Mouse (Mus musculus) T-helper 1 cell (primary cell): ENCODE measurements around the gene Ikzf2.

Source experiments
- in situ Hi-C: fragments of 300-600 bp; cut with MboI, MseI; formaldehyde crosslinking; loops from one replicate; pipeline ENCODE4 v1.15.1; 2025; ENCODE audit warnings: high pct_unique_total_duplicates

The Ikzf2 gene

DNA sequence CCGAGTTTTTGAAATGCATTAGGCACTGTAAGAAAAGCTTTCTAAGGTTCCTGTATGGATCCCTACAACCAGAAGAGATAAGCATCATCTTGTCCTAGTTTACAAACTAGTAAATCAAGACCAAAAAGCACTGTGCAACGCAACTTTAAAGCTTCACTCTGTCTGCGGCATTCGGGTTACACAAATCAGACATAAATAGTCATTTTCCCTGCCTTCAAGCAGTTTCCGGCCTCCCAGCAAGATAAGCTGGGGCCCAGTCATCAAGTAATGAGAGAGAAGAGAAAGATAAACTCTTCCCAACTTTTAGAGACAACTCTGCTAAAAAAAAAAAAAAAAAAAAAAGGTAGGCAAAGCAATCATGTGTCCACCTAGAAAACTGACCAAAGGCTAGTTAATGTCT lies 19.6 kb downstream of the Ikzf2 start:
- in situ Hi-C loops = no loop called here

DNA sequence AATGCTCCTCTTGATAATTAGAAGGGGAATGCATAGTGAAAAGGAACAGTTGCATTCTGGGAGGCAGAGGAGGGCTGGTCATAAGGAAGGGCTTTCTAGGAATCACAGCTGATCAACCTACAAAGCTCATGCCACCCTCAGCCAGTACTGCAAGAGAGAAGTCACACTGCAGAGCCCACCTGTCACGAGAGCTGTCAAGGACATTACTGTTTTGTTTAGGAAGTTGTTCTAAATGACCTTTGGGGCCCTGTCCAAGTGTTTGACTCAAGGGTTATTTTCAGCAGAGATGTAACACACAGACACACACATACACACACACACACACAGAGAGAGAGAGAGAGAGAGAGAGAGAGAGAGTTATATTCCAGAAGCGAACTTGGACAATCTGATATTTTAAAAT lies 27.3 kb downstream of the Ikzf2 start:
- in situ Hi-C loops = no loop called here

DNA sequence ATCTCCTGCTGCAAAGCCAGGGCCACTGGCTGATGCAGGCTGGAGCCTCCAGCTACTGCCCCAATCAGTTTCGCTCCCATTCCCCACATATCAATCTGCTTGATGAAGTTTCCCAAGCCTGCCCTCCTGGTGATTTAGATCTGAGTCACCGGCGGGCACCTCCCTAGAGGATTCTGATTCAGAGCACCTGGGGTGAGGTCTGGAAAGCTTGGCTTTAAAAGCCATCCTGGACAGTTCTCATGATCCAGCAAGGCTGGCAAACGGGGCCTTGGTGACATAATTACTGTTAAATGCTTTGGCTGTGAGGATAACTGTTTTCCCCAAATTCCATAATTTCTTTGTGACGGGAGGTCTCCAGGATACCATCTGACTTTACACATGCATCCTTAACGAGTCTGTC lies 29.0 kb downstream of the Ikzf2 start:
- in situ Hi-C loops = no loop called here

DNA sequence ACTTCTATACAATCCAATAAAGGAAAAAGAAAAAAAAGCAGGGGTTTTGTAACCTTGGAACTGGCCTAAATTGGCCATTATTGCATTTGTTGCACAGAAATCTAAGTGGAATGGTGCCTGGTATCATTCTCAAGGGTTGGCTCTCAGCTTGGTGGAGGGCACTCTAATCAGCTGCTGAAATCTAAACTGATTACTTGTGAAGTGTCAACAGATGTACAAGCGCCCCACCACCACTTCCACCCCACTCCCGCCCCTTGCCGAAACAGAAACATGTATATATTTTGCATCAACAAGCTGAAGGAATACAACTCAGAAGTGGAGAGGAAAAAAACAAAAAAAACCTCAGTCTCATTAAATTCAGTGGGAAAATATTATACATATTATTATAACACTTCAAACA lies 29.6 kb downstream of the Ikzf2 start:
- in situ Hi-C loops = no loop called here

DNA sequence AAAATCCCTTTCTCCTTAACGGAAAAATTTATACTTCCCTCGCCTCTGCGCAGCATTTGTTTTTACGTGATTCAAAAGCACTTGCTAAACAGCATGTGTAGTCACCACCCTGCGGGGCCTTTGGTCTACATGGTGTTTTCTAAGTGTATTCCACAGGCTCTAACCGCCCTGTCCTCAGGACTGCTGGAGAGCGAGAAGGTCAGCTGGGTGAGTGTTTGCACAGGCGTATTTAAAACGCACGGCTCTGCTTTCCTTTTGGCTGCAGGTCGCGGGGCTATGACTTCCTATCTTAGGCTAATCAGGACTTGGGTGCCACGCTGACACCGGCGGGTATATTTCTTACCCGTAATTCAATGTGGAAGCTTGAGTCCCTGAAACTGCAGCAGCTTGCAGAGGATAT lies 30.1 kb downstream of the Ikzf2 start:
- in situ Hi-C loops = no loop called here

DNA sequence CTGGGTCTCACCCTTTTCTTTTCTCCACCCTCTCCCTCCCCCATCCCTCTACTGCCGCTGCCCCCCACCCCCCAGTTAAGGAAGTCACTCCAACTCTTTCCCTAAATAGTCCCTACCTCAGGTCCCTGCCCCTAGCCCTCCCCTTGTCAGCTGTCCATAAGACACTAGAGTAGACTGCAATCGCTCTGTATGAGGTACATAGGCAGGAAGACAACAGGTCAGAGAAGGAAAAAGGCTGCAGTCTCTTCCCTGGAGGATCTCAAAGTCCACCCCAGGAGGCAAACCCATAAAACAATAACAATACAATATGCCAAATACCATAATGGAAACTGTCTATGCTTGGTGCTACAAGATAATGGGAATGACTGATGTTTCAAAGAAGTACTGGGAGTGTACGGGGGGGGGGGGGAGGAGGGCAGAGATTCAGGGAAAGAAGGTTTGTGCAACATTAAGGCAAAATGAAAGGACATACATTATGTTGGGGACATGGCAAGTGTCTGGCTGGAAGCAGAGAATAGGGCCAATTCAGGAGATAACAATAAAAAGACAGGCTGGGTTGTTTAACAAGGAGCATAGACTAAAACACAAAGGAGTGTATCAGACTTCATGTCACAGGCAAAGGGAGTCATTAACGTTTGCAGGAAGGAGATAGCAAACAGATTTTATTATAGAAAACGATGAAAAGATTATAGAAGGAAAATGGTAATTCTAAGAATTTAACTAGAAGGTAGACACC lies 30.8 kb downstream of the Ikzf2 start:
- in situ Hi-C loops = no loop called here

DNA sequence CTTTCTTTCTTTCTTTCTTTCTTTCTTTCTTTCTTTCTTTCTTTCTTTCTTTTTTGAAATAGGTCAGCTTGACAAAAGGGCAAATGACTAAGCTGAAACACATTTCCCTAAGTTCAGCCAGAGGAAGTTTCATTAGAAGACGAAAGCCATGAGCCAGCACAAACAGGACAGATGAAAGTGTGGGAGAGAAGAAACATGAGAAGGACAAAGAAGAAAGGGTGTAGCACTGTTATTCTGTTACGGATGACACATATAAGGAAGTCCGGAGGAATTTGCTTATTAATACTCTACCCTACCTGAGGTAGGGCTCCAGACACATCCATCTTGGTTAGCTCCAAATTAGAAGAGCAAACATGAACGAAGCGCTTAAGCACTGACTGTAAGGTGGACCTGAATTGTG lies 31.7 kb downstream of the Ikzf2 start:
- in situ Hi-C loops = no loop called here

DNA sequence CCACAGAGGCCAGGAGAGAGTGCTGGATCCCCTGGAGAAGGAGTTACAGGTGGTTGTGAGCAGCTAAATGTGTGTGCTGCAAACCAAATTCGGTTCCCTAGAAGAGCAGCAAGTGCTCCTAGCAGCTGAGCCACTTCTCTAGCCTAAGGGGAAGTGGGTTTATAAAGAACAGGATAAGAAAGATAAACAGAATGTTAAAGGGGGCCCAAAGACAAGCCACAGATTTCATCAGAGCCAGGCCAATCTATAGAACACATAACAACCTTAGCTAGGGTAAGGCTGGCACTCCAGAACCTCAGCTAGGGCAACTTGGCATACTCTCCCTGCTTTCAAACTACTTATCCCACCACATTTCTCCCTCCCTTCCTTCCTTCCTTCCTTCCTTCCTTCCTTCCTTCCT lies 32.1 kb downstream of the Ikzf2 start:
- in situ Hi-C loops = no loop called here

DNA sequence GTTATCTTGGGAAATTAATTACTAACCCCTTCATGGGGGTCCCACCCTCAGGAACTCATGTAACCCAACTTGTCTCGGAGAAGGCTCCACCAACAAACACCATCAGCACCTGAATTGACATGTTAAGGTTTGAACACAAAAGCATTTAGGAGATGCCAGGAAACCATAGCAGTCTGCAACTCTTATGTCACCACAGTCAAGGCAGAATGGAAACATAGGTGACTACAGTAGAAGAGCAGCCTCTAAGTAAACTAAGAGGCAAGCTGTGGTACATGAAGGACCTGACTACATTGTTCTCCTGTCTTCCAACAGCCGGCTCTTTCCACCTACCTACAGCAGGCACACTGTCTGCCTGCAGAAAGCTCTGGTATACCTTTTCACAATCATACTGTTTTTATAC lies 33.6 kb downstream of the Ikzf2 start:
- in situ Hi-C loops = no loop called here

DNA sequence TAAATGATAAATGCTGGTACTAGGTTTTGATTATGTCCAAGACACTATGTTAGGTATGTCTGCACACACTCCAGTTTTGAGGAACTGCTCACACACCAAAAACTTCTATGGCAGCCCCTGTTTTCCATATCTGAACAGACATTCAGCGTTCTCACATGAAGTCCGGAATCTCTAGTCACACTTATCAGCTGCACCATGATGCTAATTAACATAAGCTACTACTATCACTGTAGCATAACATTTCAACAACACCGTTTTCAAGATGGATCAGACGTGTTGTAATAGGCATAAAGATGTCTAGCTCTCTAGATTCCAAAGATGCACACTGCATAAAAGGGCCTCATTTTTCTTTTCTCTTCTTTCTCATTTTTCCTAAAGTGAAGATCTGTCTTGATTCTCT lies 43.9 kb downstream of the Ikzf2 start:
- in situ Hi-C loops = no loop called here

DNA sequence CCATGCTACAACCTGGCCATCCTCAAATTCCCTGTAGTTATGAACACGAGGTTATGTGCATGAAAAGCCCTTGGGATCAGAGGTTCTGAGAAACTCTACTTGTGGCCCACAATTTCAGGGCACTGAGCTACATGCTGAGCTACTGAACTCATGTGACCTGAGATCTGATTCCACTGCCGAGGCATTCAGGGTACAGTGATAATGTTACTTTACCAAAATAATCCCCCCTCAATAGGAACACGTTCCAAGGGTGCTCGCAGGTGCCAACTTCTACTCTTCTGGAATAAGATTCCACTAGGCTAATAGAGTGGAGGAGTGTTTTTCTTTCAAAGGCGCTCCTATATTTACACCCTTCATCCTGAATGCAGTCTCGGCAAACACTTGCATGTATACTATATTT lies 45.1 kb downstream of the Ikzf2 start:
- in situ Hi-C loops = no loop called here

DNA sequence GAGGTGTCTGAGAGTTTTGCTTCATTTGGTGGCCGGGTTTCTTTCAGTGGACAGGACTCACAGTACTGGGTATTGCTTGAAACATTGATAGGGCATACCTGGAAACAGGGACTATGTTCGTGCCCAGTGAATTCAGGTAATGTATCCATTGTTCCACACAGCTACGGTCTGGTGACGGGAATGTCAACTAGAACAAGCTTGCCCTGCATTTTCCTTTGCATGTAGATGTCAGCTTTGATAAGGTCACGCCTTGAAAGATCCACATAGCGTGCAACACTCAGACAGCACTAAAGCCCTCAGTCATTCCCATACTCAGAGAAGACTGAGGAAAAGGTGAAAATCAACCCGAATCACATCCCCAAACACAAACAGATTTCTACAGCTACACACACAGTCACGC lies 48.7 kb downstream of the Ikzf2 start:
- in situ Hi-C loops = no loop called here

DNA sequence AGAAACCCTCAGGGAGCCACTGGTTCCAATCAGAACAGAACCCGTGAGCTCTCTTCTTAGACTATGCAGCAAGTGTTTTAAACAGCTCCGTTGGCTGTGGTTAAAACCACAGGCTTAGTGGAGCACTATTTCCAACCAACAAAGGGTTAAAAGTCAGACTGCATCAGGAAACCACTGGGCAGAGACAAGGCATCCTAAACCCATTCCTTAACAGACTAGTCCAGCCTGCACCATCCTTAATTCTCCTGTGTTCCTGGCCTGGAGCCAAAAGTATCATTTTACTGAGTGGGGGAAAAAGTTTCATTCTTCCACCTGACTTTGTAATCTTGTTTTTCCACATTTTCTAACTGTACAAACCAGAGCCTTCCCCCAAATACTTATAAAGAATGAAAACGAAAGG lies 49.1 kb downstream of the Ikzf2 start:
- in situ Hi-C loops = no loop called here

DNA sequence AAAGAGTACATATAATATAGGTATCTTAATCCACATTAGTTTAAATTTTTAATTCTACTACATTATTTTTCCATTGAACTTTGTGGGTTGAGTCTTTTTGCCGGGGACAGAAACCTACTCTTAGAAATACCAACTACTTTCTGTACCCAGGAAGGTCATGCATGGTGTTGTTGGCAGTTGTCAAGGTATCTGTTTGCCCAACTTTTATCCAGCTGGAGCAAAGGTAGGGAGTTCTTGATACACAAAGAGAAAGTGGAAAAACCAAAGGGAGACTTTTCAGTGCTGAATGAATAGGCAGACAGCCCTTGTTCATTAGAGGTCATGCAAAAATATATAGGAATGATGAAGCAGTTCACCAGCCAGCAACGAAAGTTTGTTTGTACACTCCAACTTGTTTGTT lies 52.8 kb downstream of the Ikzf2 start:
- in situ Hi-C loops = no loop called here

DNA sequence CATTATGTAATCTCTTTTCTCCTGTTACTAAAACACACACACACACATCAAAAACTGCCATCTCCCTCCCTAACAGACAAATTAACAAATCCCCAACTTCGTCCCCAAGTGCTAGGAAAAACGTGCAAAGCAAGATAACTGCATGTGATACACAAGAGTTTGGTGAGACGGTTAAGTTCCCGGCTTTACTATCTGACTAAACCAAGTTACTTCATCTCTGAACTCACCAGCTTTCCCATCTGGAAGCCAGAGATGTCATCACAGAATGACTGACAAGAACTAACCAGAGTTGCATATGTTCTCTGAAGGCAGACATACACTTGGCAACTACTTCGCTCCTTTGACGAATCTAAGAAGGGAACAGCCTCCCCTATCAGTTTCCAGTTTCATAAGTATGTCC lies 56.5 kb downstream of the Ikzf2 start:
- in situ Hi-C loops = no loop called here

DNA sequence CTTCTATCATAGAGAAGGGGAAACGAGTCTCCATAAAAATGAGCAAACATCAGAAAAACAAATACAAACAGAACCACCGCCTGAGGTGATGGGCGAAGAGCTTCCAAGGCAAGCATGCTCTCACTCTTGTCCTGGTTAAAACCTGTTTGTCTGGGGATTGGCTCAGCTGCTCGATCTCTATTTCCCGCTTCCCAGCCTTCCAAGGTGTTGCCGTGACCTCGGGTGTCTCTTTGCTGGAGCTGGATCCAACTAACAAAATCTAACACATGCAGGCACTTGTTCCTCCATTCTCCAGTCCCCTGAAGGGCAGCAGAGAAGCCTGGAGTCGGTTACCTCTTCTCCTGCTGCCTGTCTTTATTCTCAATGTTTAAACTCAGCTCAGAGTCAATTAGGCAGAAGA lies 57.5 kb downstream of the Ikzf2 start:
- in situ Hi-C loops = loop anchor here (10.0 kb wide), 1 partner anchor 915 kb away; no protein-coding TSS in a partner anchor

DNA sequence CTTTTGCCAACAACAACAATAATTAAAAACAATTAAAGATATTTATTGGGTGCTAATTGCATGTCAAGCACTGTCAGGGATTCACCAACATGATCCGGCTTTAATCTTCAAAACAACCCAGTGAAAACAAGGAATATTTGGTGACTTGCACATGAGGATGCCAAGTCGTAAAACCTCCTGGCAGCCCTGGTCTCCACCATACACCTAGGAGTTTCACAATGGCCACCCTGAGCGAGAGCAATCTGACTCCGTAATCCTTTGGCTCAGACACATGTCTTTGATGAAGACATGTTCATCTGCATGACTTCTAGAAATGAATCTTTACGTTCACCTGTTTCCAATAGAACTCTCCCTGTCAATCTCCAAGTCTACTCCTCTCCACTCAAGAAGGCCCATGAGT lies 75.0 kb downstream of the Ikzf2 start:
- in situ Hi-C loops = no loop called here

DNA sequence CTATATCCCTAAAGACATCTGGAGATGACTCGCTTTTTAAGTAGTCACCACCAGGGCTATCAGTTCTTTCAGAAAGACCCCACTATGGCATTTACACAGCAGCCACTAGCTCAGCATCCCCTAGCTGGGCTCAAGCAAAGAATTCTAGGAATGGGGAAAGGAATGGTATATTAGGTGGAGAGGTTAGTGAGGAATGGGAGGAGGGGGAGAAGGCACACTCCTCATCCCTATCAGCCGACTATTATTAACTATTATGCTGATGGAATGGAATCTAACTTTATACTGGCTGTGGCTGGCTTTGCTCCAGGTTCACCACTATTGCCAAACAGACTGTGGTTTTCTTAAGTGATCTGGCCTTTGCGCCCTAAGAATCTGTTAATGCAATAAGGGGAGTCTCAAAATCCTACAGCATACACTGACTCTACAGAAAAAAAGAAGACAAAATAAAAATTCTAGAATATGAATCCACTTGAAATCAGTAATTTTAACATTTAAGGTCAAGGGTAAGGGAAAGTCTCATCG lies 75.8 kb downstream of the Ikzf2 start:
- in situ Hi-C loops = no loop called here

DNA sequence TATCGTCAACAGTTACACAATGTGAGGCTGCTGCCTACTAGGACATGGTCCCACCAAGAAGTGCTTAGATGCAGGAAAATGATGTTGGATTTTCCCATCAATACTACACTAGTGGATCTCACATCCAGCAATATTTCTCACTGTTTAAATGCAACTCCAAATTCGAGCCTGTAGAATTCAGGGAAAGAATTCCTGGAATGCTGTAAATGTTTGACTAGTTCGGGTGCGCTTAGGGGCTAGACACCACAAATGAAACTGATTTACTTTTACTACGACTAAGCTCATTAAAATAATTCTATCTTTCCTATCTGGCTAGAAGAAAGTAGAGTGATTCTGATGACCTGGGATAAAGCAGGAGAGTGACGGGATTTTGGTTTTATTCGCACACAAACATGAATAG lies 76.3 kb downstream of the Ikzf2 start:
- in situ Hi-C loops = no loop called here

DNA sequence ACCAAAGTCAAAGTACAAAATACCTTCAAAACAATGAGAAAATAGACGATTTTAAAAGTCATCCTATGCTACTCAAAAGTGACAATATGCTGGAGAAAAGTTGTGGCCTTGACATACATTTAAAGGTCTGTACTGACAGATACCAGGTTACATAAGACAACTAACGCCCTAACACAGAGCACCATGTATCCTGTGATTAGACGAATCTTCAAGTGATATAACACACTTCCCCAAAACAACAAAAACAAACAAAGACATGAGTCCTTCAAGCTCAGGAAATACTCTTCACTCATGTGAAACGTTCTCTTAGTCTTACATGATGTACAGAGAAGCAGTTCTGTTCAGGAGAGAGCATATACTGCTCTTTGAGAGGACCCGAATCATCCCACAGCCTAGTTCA lies 78.2 kb downstream of the Ikzf2 start:
- in situ Hi-C loops = no loop called here

DNA sequence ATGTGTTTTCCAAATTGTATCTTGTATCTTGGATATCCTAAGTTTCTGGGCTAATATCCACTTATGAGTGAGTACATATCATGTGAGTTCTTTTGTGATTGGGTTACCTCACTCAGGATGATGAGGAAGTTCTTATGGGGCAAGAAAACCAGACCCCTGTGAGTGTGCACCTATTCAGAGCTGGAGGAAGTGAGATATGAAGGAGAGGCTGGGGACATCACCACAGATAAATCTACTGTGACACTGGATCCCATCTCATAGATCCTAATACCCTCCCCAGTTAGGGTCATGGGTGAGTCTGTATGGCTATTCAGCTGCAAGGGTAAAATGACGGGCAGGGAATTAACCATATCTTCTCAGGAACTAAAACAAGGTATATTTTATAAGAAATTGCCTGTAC lies 80.2 kb downstream of the Ikzf2 start:
- in situ Hi-C loops = no loop called here

DNA sequence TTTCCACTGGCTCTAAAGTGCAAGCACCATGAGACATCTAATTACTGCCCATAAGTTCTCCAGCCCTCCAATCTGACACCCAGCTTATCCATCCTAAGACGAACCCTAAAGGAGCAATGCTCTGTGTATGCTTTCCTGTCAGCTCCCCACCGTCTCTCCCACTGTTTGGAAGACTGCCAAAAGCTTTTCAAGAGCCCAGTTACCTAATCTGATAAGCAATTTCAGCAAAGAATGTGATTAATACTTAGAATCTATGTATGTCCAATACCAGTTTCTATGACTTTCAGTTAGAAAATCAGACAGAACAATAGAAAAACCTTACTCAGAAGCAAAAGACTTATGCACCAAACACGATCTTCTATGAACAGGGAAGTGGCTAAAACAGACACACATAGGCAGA lies 82.8 kb downstream of the Ikzf2 start:
- in situ Hi-C loops = no loop called here

DNA sequence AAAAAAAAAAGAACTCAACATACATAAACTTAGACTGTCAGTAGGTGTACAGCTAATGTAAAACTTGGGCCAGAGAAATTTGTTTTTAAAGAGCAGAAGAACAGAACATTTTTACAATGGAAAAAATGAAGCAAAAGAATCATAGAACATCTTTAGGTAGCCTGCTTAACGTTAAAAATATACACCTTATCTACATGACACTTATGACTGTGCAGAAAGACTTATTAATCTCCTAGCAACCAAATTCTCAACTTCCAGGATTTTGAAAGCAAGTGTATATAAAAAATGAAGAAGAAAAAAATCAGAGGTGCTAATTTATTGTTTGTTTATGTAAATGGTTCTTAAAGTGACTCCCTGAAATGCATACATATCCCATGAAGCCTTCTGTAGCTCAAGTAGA lies 86.1 kb downstream of the Ikzf2 start:
- in situ Hi-C loops = no loop called here
